Mouse (Mus musculus) stomach, postnatal 0 days (tissue): ENCODE measurements around the gene Trmt10b. TPM values are rescaled to one million over a fixed set of nuclear protein-coding genes. Genes with fewer than 3 reads are reported as not detected.

Source experiments
- ATAC-seq: fragments of 200-750 bp; cut with Nextera tagmentation; 2 replicates; pipeline ENCODE4 v1.8.0; 2017; ENCODE audit not compliant: low FRiP score, low TSS enrichment
- DNase-seq: peaks from one replicate; pipeline ENCODE4 v3.0.0-alpha.2; 2016; ENCODE audit warnings: low spot score
- H3K27ac ChIP-seq: fragments of 300-500 bp; sonication (generic); replicated peaks from 2 replicates; pipeline ENCODE4 v1.5.1; 2014; ENCODE audit warnings: mild to moderate bottlenecking, control low read depth
- H3K27me3 ChIP-seq: fragments of 300-500 bp; sonication (generic); 2 replicates; pipeline ENCODE4 v1.6.1; 2014; ENCODE audit warnings: low read length; ENCODE audit not compliant: control insufficient read depth, insufficient read depth
- H3K36me3 ChIP-seq: fragments of 300-500 bp; sonication (generic); 2 replicates; pipeline ENCODE4 v1.6.1; 2014; ENCODE audit warnings: low read length, mixed read lengths; ENCODE audit not compliant: control insufficient read depth, insufficient read depth
- H3K4me1 ChIP-seq: fragments of 300-500 bp; sonication (generic); replicated peaks from 2 replicates; pipeline ENCODE4 v1.6.1; 2014; ENCODE audit warnings: antibody characterized with exemption; ENCODE audit not compliant: control insufficient read depth, insufficient read depth
- H3K4me2 ChIP-seq: fragments of 300-500 bp; sonication (generic); replicated peaks from 2 replicates; pipeline ENCODE4 v1.6.1; 2014; ENCODE audit warnings: low read depth, mild to moderate bottlenecking, control low read depth, moderate library complexity
- H3K4me3 ChIP-seq: fragments of 300-500 bp; sonication (generic); 2 replicates; pipeline ENCODE4 v1.5.1; 2014; ENCODE audit warnings: low read depth, low read length, control low read depth
- H3K9ac ChIP-seq: fragments of 300-500 bp; sonication (generic); 2 replicates; pipeline ENCODE4 v1.6.1; 2014; ENCODE audit warnings: mild to moderate bottlenecking, low read length, control low read depth, mixed read lengths
- H3K9me3 ChIP-seq: fragments of 300-500 bp; sonication (generic); 2 replicates; pipeline ENCODE4 v1.6.1; 2016; ENCODE audit warnings: low read length; ENCODE audit not compliant: control insufficient read depth
- CTCF ChIP-seq: IDR thresholded peaks from 2 replicates; pipeline ENCODE4 v1.5.1; 2016; ENCODE audit warnings: antibody characterized with exemption, low read depth, mild to moderate bottlenecking, moderate library complexity
- EP300 ChIP-seq: optimal IDR thresholded peaks from 2 replicates; pipeline ENCODE3; 2016; ENCODE audit warnings: antibody characterized with exemption
- WGBS: fragments of 180-500 bp; shearing (Covaris S2); extraction: QIAGEN DNeasy Blood & Tissue Kit; methylation state at CpG from one replicate; pipeline ENCODE4 v1.1.7; 2014; 5-methylcytosine and 5-hydroxymethylcytosine counted together
- polyA plus RNA-seq: library from polyadenylated mRNA; unstranded; fragments of >200 nt; fragmentation: Nextera tagmentation; extraction: Ambion mirVana; gene quantifications from 2 replicates; pipeline ENCODE4 v1.2.1, GENCODE M21; 2015

The Trmt10b gene
- 10.7 and 10.9 TPM in 2 replicates for polyA plus RNA-seq

GRCm38 (mm10) chr4:45296662-45297564 lies at the start of gene Trmt10b:
Gene Trmt10b (plus strand): TSS chr4:45297127.
- H3K27ac ChIP-seq = no peak within 1 kb of the TSS
- H3K36me3 ChIP-seq = peaks cover 5% of the 10 kb centered on the region; the same call in 1 of the 2 replicates
- H3K9me3 ChIP-seq = no peaks in the 10 kb centered on the region
- H3K4me1 ChIP-seq = no peaks in the 10 kb centered on the region
- peak; percentile 82 for DNase-seq
- ATAC-seq = peak; percentile 86
- peak within 1 kb of the TSS; percentile 76 for H3K9ac ChIP-seq
- H3K4me3 ChIP-seq = peak within 1 kb of the TSS; percentile 63
- 19% methylated on average over 27 of the region's 27 CpGs for WGBS
- H3K4me2 ChIP-seq = peak within 1 kb of the TSS; percentile 84
- no peak for TF ChIP-seq EP300
- TF ChIP-seq CTCF = no peak
- no peaks in the 10 kb centered on the region for H3K27me3 ChIP-seq

DNA sequence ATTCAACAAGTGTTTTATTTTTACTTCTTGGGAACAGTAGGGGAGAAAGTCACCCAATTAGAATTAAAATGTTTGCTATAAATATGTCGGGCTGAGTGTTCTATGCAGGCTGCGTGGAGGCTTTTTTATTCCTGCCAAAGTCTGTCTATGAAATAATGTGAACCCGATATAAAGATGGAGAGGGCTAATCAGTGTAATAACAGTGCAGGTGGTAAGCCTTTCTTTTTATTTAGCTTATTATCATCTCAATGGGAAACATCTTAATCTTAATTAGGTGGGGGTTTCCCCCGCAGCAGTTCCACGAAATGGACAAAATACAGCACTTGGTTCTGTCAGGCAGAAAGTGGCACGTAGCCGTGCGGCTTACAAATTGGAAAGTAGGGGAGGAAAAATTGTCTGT lies 45.7 kb upstream of the Trmt10b start:
- H3K4me1 ChIP-seq = 0 out of 2 replicates have a peak, but pooled peaks cover 4% of the 10 kb centered on the region
- DNase-seq = no peak

GRCm38 (mm10) chr4:45252861-45253262 lies 44.1 kb upstream of the Trmt10b start:
- no peaks in the 10 kb centered on the region for H3K27me3 ChIP-seq
- no peak overlapping the region for H3K4me3 ChIP-seq
- WGBS = 59% methylated on average over 9 of the region's 9 CpGs
- no peak overlapping the region for H3K4me2 ChIP-seq
- no peaks in the 10 kb centered on the region for H3K9me3 ChIP-seq
- ATAC-seq = no peak
- no peak overlapping the region for H3K9ac ChIP-seq
- no peak overlapping the region for H3K27ac ChIP-seq
- H3K36me3 ChIP-seq = no peaks in the 10 kb centered on the region
- TF ChIP-seq EP300 (no peak), CTCF (no peak)
- 0 out of 2 replicates have a peak, but pooled peaks cover 4% of the 10 kb centered on the region for H3K4me1 ChIP-seq
- DNase-seq = no peak

More for the DNA sequence above, 45.7 kb upstream of the Trmt10b start:
- no peak overlapping the region for H3K27ac ChIP-seq
- no peaks in the 10 kb centered on the region for H3K36me3 ChIP-seq
- H3K9me3 ChIP-seq = no peaks in the 10 kb centered on the region
- 82% methylated on average over 8 of the region's 8 CpGs for WGBS
- no peak overlapping the region for H3K4me3 ChIP-seq
- TF ChIP-seq EP300 (no peak), CTCF (no peak)
- H3K9ac ChIP-seq = no peak overlapping the region
- H3K27me3 ChIP-seq = no peaks in the 10 kb centered on the region
- no peak overlapping the region for H3K4me2 ChIP-seq
- ATAC-seq = no peak

GRCm38 (mm10) chr4:45253839-45254601 lies 42.9 kb upstream of the Trmt10b start:
- ATAC-seq (no peak), DNase-seq (peak; percentile 37)
- Histone ChIP-seq H3K4me2 (no peak overlapping the region), H3K4me1 (0 out of 2 replicates have a peak, but pooled peaks cover 4% of the 10 kb centered on the region), H3K36me3 (no peaks in the 10 kb centered on the region), H3K9ac (no peak overlapping the region), H3K4me3 (no peak overlapping the region), H3K27ac (no peak overlapping the region), H3K27me3 (no peaks in the 10 kb centered on the region), H3K9me3 (no peaks in the 10 kb centered on the region)
- TF ChIP-seq EP300 (no peak), CTCF (no peak)
- 45% methylated on average over 11 of the region's 11 CpGs for WGBS

DNA sequence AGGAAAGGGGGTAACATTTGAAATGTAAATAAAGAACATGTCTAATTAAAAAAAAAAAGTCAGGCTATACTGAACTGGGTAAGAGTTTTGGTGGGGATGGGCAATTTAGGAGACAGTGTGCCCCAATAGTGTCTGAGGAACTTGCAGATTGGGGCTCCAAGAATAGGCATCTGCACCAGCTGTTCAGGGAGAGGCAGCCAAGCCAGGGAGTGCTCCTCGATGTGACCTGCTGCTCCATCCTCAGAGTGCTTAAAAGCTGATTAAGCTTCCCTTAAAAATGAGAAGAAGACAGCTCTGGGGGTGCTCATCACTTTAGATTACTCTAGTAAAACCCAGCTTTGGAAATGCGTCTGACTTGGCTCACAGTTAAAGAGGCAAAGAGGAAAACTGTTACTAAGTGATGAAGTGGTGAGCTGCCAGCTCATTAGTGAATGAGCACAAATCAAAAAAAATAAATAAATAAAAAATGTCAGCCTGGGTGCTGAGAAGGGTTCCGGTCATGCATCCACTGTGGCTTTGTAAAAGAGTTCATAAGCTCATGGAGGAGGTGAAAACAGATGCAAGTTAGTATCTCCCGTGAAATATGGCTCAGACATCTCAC lies 37.6 kb upstream of the Trmt10b start:
- WGBS = 49% methylated on average over 4 of the region's 4 CpGs

More for the DNA sequence above, 37.6 kb upstream of the Trmt10b start:
- Histone ChIP-seq H3K9me3 (no peaks in the 10 kb centered on the region), H3K27ac (no peak overlapping the region), H3K4me3 (no peak overlapping the region), H3K27me3 (no peaks in the 10 kb centered on the region), H3K9ac (no peak overlapping the region), H3K36me3 (no peaks in the 10 kb centered on the region), H3K4me1 (0 out of 2 replicates have a peak, but pooled peaks cover 3% of the 10 kb centered on the region), H3K4me2 (no peak overlapping the region)
- no peak for DNase-seq
- TF ChIP-seq EP300 (no peak), CTCF (no peak)
- ATAC-seq = no peak
